Mouse (Mus musculus) midbrain, embryonic 15.5 days (tissue): ENCODE measurements at regions not wholly inside any gene's neighbourhood (a gene's known extent, or its start where the extent isn't known, plus 50 kb on each side); places are given as distances from the start of the nearest gene placed in this dataset.
A peak's percentile ranks its signal among the peaks of the same experiment; 100 is the strongest.

Source experiments
- ATAC-seq: fragments of 200-750 bp; cut with Nextera tagmentation; replicated peaks from 2 replicates; pipeline ENCODE4 v1.8.0; 2017; ENCODE audit warnings: moderate TSS enrichment
- H3K27ac ChIP-seq: fragments of 300-500 bp; sonication (generic); 2 replicates; pipeline ENCODE4 v1.5.1; 2015; ENCODE audit warnings: mild to moderate bottlenecking, inconsistent platforms
- H3K27me3 ChIP-seq: fragments of 300-500 bp; sonication (generic); replicated peaks from 2 replicates; pipeline ENCODE4 v1.6.1; 2015; ENCODE audit warnings: inconsistent platforms
- H3K36me3 ChIP-seq: fragments of 300-500 bp; sonication (generic); replicated peaks from 2 replicates; pipeline ENCODE4 v1.6.1; 2015; ENCODE audit warnings: inconsistent platforms
- H3K4me1 ChIP-seq: fragments of 300-500 bp; sonication (generic); 2 replicates; pipeline ENCODE4 v1.6.1; 2015; ENCODE audit warnings: inconsistent platforms
- H3K4me2 ChIP-seq: fragments of 300-500 bp; sonication (generic); 2 replicates; pipeline ENCODE4 v1.6.1; 2015; ENCODE audit warnings: inconsistent platforms, mild to moderate bottlenecking, moderate library complexity
- H3K4me3 ChIP-seq: fragments of 300-500 bp; sonication (generic); 2 replicates; pipeline ENCODE4 v1.5.1; 2015; ENCODE audit warnings: mild to moderate bottlenecking, inconsistent platforms
- H3K9ac ChIP-seq: fragments of 300-500 bp; sonication (generic); 2 replicates; pipeline ENCODE4 v1.6.1; 2015; ENCODE audit warnings: mild to moderate bottlenecking, inconsistent platforms
- H3K9me3 ChIP-seq: fragments of 300-500 bp; sonication (generic); 2 replicates; pipeline ENCODE4 v1.6.1; 2016; ENCODE audit warnings: inconsistent platforms
- WGBS: fragments of 180-500 bp; shearing (Covaris S2); methylation state at CpG from one replicate; pipeline ENCODE4 v1.1.7; 2015; ENCODE audit warnings: mixed read lengths; 5-methylcytosine and 5-hydroxymethylcytosine counted together

GRCm38 (mm10) chr17:64901721-64902623 lies 66.1 kb upstream of the 4930583I09Rik start:
- H3K4me1 ChIP-seq: peaks cover 17% of the 10 kb centered on the region
- H3K4me2 ChIP-seq: no peak overlapping the region
- no peak overlapping the region for H3K4me3 ChIP-seq
- peak overlapping the region; percentile 9 for H3K27ac ChIP-seq
- no peak overlapping the region for H3K9ac ChIP-seq
- no peaks in the 10 kb centered on the region for H3K27me3 ChIP-seq
- WGBS: 37% methylated on average over 17 of the region's 17 CpGs
- no peaks in the 10 kb centered on the region for H3K9me3 ChIP-seq
- no peaks in the 10 kb centered on the region for H3K36me3 ChIP-seq
- peak; percentile 72 for ATAC-seq

- peak; percentile 46; the same call in 1 of the 2 replicates for ATAC-seq
- no peak overlapping the region for H3K27ac ChIP-seq
- WGBS: 30% methylated on average over 1 of the region's 1 CpGs
- no peaks in the 10 kb centered on the region for H3K36me3 ChIP-seq
- no peaks in the 10 kb centered on the region for H3K27me3 ChIP-seq
- H3K4me2 ChIP-seq: no peak overlapping the region
- H3K9me3 ChIP-seq: no peaks in the 10 kb centered on the region
- peaks cover 11% of the 10 kb centered on the region for H3K4me1 ChIP-seq
- H3K4me3 ChIP-seq: no peak overlapping the region
- H3K9ac ChIP-seq: no peak overlapping the region
Observed at GRCm38 (mm10) chr17:64897473-64897872, 61.6 kb upstream of the 4930583I09Rik start.

- Histone ChIP-seq H3K9ac (no peak overlapping the region), H3K4me3 (no peak overlapping the region), H3K27me3 (no peaks in the 10 kb centered on the region), H3K4me2 (no peak overlapping the region; the same call in 1 of the 2 replicates), H3K9me3 (no peaks in the 10 kb centered on the region), H3K27ac (no peak overlapping the region), H3K36me3 (no peaks in the 10 kb centered on the region), H3K4me1 (no peaks in the 10 kb centered on the region)
- 94% methylated on average over 10 of the region's 10 CpGs for WGBS
- ATAC-seq: no peak
Observed at GRCm38 (mm10) chr17:64895886-64896285, 60.0 kb upstream of the 4930583I09Rik start.

- Histone ChIP-seq H3K9ac (no peak overlapping the region), H3K4me2 (no peak overlapping the region; the same call in 1 of the 2 replicates), H3K9me3 (no peaks in the 10 kb centered on the region), H3K4me1 (no peaks in the 10 kb centered on the region), H3K27ac (no peak overlapping the region), H3K36me3 (no peaks in the 10 kb centered on the region), H3K4me3 (no peak overlapping the region), H3K27me3 (no peaks in the 10 kb centered on the region)
- 63% methylated on average over 10 of the region's 10 CpGs for WGBS
- ATAC-seq: no peak
Observed at GRCm38 (mm10) chr17:64895466-64895865, 59.6 kb upstream of the 4930583I09Rik start.

GRCm38 (mm10) chr17:64893182-64893902 lies 57.5 kb upstream of the 4930583I09Rik start:
- no peak overlapping the region for H3K4me2 ChIP-seq
- ATAC-seq: no peak
- no peaks in the 10 kb centered on the region for H3K9me3 ChIP-seq
- H3K4me3 ChIP-seq: no peak overlapping the region
- no peaks in the 10 kb centered on the region for H3K4me1 ChIP-seq
- H3K27me3 ChIP-seq: no peaks in the 10 kb centered on the region
- WGBS: 79% methylated on average over 7 of the region's 7 CpGs
- no peak overlapping the region for H3K9ac ChIP-seq
- H3K27ac ChIP-seq: no peak overlapping the region
- H3K36me3 ChIP-seq: no peaks in the 10 kb centered on the region
